Mouse (Mus musculus): ENCODE measurements around the gene Gm20662. TPM values are rescaled to one million over a fixed set of nuclear protein-coding genes. Genes with fewer than 3 reads are reported as not detected.

The Gm20662 gene
- polyA plus RNA-seq, 1 experiment from 2014 or later, result 0.13 TPM

DNA sequence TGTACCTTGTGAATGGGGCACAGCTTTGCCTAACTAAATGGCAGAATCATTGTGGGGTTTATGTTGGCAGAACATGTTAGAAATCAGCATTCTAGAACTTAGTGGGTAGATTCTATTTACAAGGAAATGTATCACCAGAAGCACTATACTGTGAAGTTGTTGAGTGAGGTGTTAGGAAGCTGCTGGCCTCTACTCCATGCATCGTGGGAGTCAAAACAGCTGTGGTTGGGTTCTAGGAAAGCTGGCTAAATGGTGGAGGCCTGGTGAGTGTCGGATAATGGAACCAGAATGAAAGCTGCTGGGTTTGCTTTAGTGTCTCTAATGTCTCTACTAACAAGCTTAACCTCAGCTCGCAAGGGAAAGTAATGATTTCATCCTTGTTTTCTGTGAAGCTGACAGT is 21.0 kb downstream of the Gm20662 start:
- 92% methylated on average over 3 of the region's 3 CpGs for WGBS
- DNase-seq (ENCODE audit: low spot score) (no peak), ATAC-seq (ENCODE audit: insufficient read depth, low FRiP score, low TSS enrichment) (no peak)
- Histone ChIP-seq H3K9me3 (ENCODE audit: control insufficient read depth, low read length) (no peaks in the 10 kb centered on the region), H3K36me3 (ENCODE audit: control insufficient read depth, insufficient read depth, low read length) (no peaks in the 10 kb centered on the region; the same call in 1 of the 2 replicates), H3K4me1 (ENCODE audit: control insufficient read depth, insufficient read depth, low read length) (no peaks in the 10 kb centered on the region), H3K4me3 (ENCODE audit: low read depth, low read length) (no peak overlapping the region), H3K27me3 (ENCODE audit: control insufficient read depth, insufficient read depth, low read length) (no peaks in the 10 kb centered on the region), H3K9ac (ENCODE audit: low read length) (no peak overlapping the region), H3K27ac (ENCODE audit: low read depth, low read length) (no peak overlapping the region), H3K4me2 (ENCODE audit: low read depth) (no peak overlapping the region)

DNA sequence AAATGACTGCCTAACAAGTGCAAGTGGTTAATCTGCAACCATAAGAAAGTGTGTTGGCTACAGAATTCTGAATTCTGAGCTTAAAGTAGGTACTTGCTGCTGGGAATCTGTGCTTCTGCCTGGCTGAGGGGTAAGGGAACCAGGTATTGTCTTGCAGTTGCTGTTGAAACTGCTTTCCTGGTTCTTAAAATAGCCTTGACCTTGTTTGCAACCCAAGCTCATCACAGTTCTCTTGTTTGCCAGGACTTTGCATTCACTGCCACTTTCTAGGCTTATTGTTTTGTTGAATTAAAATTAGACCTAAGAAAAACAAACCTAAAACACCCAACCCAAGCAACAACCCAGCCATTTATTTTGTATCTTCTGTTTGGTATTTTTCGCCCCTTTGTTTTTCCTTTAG is 24.6 kb downstream of the Gm20662 start:
- H3K4me2 ChIP-seq (ENCODE audit: low read depth), result no peak overlapping the region
- DNase-seq (ENCODE audit: low spot score), result no peak
- no peaks in the 10 kb centered on the region for H3K9me3 ChIP-seq (ENCODE audit: control insufficient read depth, low read length)
- 92% methylated on average over 1 of the region's 1 CpGs for WGBS
- no peak for ATAC-seq (ENCODE audit: insufficient read depth, low FRiP score, low TSS enrichment)
- H3K4me1 ChIP-seq (ENCODE audit: control insufficient read depth, insufficient read depth, low read length), result no peaks in the 10 kb centered on the region
- no peak overlapping the region for H3K27ac ChIP-seq (ENCODE audit: low read depth, low read length)
- no peak overlapping the region for H3K9ac ChIP-seq (ENCODE audit: low read length)
- no peaks in the 10 kb centered on the region for H3K27me3 ChIP-seq (ENCODE audit: control insufficient read depth, insufficient read depth, low read length)
- H3K4me3 ChIP-seq (ENCODE audit: low read depth, low read length), result no peak overlapping the region
- peaks cover 6% of the 10 kb centered on the region for H3K36me3 ChIP-seq (ENCODE audit: control insufficient read depth, insufficient read depth, low read length)

DNA sequence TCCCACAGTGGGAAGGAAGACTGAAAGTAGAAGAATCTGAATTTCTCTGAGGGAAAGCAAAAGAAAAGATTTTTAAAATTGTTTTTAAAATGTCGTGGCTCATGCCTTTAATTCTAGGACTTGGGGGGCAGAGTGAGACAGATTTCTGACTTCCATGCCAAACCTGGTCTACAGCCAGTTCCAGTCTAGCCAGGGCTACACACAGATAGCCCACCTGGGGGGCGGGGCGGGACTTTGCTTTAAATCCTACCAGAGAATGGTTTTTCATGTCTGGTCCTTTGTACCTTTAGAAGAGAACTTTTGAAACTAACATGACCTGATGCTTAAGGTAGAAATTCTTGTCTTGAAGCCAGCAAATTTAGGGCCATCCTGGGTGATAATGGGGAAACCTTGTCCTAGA is 27.1 kb downstream of the Gm20662 start:
- whole genome bisulfite sequencing, result 93% methylated on average over 3 of the region's 3 CpGs
- H3K9ac ChIP-seq (ENCODE audit: low read length), result no peak overlapping the region
- ATAC-seq (ENCODE audit: insufficient read depth, low FRiP score, low TSS enrichment) (no peak), DNase-seq (ENCODE audit: low spot score) (no peak)
- no peaks in the 10 kb centered on the region for H3K27me3 ChIP-seq (ENCODE audit: control insufficient read depth, insufficient read depth, low read length)
- H3K4me2 ChIP-seq (ENCODE audit: low read depth), result no peak overlapping the region
- no peak overlapping the region for H3K27ac ChIP-seq (ENCODE audit: low read depth, low read length)
- peaks cover 9% of the 10 kb centered on the region for H3K36me3 ChIP-seq (ENCODE audit: control insufficient read depth, insufficient read depth, low read length)
- no peaks in the 10 kb centered on the region for H3K4me1 ChIP-seq (ENCODE audit: control insufficient read depth, insufficient read depth, low read length)
- H3K4me3 ChIP-seq (ENCODE audit: low read depth, low read length), result no peak overlapping the region
- H3K9me3 ChIP-seq (ENCODE audit: control insufficient read depth, low read length), result no peaks in the 10 kb centered on the region

DNA sequence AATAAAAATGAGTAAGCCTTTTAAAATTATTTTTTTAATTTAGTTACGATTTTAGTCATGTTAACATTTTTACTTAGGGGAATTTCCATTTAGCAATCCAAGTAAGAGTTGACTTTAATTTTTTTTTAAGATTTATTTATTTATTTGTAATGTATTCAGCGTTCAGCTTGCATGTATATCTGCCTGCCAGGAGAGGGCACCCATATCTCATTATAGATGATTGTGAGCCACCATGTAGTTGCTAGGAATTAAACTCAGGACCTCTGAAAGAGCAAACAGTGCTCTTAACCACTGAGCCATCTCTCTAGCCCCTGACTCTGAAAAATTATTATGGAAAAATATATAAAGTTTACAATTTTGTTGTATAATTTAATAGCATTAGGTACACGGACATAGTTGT is 30.4 kb downstream of the Gm20662 start:
- Histone ChIP-seq H3K36me3 (ENCODE audit: control insufficient read depth, insufficient read depth, low read length) (peaks cover 11% of the 10 kb centered on the region), H3K9me3 (ENCODE audit: control insufficient read depth, low read length) (no peaks in the 10 kb centered on the region), H3K4me2 (ENCODE audit: low read depth) (no peak overlapping the region), H3K9ac (ENCODE audit: low read length) (no peak overlapping the region), H3K27me3 (ENCODE audit: control insufficient read depth, insufficient read depth, low read length) (no peaks in the 10 kb centered on the region), H3K4me3 (ENCODE audit: low read depth, low read length) (no peak overlapping the region), H3K4me1 (ENCODE audit: control insufficient read depth, insufficient read depth, low read length) (no peaks in the 10 kb centered on the region), H3K27ac (ENCODE audit: low read depth, low read length) (no peak overlapping the region)
- DNase-seq (ENCODE audit: low spot score), result no peak
- ATAC-seq (ENCODE audit: insufficient read depth, low FRiP score, low TSS enrichment), result no peak
- WGBS, result 93% methylated on average over 3 of the region's 3 CpGs

DNA sequence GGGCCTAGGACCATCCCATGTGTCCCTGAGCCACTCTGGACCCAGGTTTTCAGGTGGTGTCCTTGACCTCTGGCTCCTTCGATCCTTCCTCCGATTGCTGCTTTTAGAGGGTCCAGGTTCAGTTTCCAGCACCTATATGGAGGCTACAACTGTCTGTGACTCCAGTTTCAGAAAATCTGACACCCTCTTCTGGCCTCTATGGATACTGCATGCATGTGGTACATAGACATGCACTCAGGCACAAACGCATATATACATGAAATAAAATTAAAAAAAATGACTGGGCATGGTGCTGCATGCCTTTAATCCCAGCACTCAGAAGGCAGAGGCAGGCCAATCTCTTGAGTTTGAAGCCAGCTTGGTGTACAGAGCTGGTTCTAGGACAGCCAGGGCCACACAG is 31.7 kb downstream of the Gm20662 start:
- DNase-seq (ENCODE audit: low spot score), result no peak
- H3K4me3 ChIP-seq (ENCODE audit: low read depth, low read length), result no peak overlapping the region
- peaks cover 11% of the 10 kb centered on the region for H3K36me3 ChIP-seq (ENCODE audit: control insufficient read depth, insufficient read depth, low read length)
- H3K9ac ChIP-seq (ENCODE audit: low read length), result no peak overlapping the region
- ATAC-seq (ENCODE audit: insufficient read depth, low FRiP score, low TSS enrichment), result no peak
- H3K4me1 ChIP-seq (ENCODE audit: control insufficient read depth, insufficient read depth, low read length), result no peaks in the 10 kb centered on the region
- 97% methylated on average over 3 of the region's 3 CpGs for WGBS
- no peaks in the 10 kb centered on the region for H3K9me3 ChIP-seq (ENCODE audit: control insufficient read depth, low read length)
- H3K27ac ChIP-seq (ENCODE audit: low read depth, low read length), result no peak overlapping the region
- H3K27me3 ChIP-seq (ENCODE audit: control insufficient read depth, insufficient read depth, low read length), result no peaks in the 10 kb centered on the region
- H3K4me2 ChIP-seq (ENCODE audit: low read depth), result no peak overlapping the region

DNA sequence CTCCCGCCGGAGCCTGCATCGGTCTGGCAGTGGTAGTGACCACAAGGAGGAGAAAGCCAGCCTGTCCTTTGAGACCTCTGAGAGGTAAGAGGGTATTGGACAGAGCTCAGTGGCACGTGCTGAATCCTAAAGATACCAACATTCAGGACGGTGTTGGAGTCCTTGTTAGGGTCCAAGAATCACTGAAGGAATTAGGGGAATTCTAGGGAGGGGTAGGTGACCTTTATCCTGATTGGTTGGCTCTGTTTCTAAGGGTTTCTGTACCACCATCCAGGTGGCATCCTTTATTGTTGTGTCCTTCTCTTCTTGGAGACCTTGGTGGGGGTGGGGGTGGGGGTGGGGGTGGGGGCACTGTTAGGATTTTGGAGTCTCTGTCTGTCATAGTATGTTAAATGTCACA is 36.0 kb downstream of the Gm20662 start:
- ATAC-seq (ENCODE audit: insufficient read depth, low FRiP score, low TSS enrichment), result no peak
- no peaks in the 10 kb centered on the region for H3K9me3 ChIP-seq (ENCODE audit: control insufficient read depth, low read length)
- peaks cover 12% of the 10 kb centered on the region for H3K36me3 ChIP-seq (ENCODE audit: control insufficient read depth, insufficient read depth, low read length)

DNA sequence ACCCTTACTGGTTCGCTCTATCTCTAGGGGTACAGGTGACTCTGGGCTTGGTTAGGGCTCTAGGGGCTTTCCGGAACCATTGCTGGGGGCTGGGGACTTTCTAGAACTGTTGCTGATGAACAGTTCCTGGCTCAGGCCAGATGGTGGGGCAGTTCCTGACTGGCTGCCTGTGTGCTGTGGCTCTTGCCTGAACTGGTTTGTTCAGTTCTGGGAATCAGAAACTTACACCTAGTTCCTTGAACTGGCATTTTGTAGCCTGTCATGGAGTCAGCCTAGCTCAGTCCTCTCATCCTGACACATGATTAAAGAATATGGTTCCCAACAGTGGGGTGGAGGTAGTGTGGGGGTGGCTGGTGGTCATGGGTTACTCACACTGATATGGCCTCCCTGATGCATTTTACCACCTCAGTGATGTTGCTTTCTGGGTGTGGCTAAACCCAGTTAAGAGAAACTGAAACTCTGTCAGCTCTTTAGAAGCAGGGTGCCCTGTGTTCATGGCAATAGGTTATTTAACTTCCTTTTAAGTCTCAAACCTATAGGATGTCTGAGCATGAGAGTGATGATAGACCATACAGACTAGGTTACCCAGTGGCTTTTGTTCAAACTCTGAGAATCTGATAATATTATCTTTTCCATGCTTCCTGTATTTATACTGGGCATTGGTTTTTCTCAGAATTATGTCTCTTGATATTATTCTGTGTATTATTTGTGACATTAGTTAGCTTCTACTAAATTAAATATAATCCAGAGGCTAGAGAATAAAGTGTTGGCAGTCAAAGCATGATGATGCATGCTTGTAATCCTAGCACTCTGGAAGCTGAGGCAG is 39.4 kb downstream of the Gm20662 start:
- H3K4me2 ChIP-seq (ENCODE audit: low read depth), result no peak overlapping the region
- no peak for ATAC-seq (ENCODE audit: insufficient read depth, low FRiP score, low TSS enrichment)
- 92% methylated on average over 2 of the region's 2 CpGs for WGBS

More for the DNA sequence above, 36.0 kb downstream of the Gm20662 start:
- Histone ChIP-seq H3K27ac (ENCODE audit: low read depth, low read length) (no peak overlapping the region), H3K4me1 (ENCODE audit: control insufficient read depth, insufficient read depth, low read length) (no peaks in the 10 kb centered on the region), H3K27me3 (ENCODE audit: control insufficient read depth, insufficient read depth, low read length) (no peaks in the 10 kb centered on the region), H3K4me3 (ENCODE audit: low read depth, low read length) (no peak overlapping the region), H3K4me2 (ENCODE audit: low read depth) (no peak overlapping the region), H3K9ac (ENCODE audit: low read length) (no peak overlapping the region)
- no peak for DNase-seq (ENCODE audit: low spot score)
- 92% methylated on average over 5 of the region's 5 CpGs for WGBS

DNA sequence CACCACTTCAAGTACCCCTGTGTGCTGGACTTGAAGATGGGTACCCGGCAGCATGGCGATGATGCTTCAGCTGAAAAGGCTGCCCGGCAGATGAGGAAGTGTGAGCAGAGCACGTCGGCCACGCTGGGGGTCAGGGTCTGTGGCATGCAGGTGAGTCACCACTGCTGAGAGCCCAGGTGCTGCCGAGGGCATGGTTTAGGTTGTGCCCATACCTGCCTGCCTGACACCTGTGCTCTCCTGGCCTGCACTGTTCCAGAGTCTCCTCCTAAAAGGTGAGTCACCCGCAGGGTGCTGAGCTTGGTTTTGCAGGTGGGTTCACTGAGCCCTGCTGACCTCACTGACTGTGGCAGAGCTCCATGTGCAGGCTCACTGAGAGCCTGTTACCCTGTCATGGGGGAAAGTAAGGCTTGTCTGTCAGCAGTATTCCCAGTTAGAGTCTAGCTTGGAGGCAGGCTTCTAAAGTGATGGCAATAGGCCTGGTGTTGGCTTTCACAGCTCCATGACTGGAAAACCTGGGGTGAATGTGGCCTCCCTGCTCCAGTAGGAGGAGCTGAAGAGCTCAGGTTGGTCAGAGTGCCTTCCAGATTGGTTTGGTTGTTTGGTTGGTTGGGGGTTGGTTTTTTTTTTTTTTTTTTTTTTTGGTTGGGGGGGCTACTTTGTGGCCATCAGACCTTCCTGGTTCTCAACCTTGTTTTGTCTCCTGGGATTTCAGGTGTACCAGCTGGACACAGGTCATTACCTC is 48.8 kb downstream of the Gm20662 start:
- WGBS, result 96% methylated on average over 8 of the region's 8 CpGs
- Histone ChIP-seq H3K27ac (ENCODE audit: low read depth, low read length) (no peak overlapping the region), H3K27me3 (ENCODE audit: control insufficient read depth, insufficient read depth, low read length) (no peaks in the 10 kb centered on the region), H3K4me1 (ENCODE audit: control insufficient read depth, insufficient read depth, low read length) (peaks cover 10% of the 10 kb centered on the region; the same call in 1 of the 2 replicates), H3K9me3 (ENCODE audit: control insufficient read depth, low read length) (no peaks in the 10 kb centered on the region), H3K9ac (ENCODE audit: low read length) (no peak overlapping the region), H3K4me2 (ENCODE audit: low read depth) (no peak overlapping the region), H3K4me3 (ENCODE audit: low read depth, low read length) (no peak overlapping the region), H3K36me3 (ENCODE audit: control insufficient read depth, insufficient read depth, low read length) (peaks cover 30% of the 10 kb centered on the region)
- ATAC-seq (ENCODE audit: insufficient read depth, low FRiP score, low TSS enrichment), result no peak
- DNase-seq (ENCODE audit: low spot score), result no peak

More for the DNA sequence above, 39.4 kb downstream of the Gm20662 start:
- H3K9ac ChIP-seq (ENCODE audit: low read length), result no peak overlapping the region
- no peaks in the 10 kb centered on the region for H3K9me3 ChIP-seq (ENCODE audit: control insufficient read depth, low read length)
- no peak overlapping the region for H3K27ac ChIP-seq (ENCODE audit: low read depth, low read length)
- H3K4me3 ChIP-seq (ENCODE audit: low read depth, low read length), result no peak overlapping the region
- H3K27me3 ChIP-seq (ENCODE audit: control insufficient read depth, insufficient read depth, low read length), result no peaks in the 10 kb centered on the region
- DNase-seq (ENCODE audit: low spot score), result no peak
- no peaks in the 10 kb centered on the region for H3K4me1 ChIP-seq (ENCODE audit: control insufficient read depth, insufficient read depth, low read length)
- peaks cover 8% of the 10 kb centered on the region for H3K36me3 ChIP-seq (ENCODE audit: control insufficient read depth, insufficient read depth, low read length)

DNA sequence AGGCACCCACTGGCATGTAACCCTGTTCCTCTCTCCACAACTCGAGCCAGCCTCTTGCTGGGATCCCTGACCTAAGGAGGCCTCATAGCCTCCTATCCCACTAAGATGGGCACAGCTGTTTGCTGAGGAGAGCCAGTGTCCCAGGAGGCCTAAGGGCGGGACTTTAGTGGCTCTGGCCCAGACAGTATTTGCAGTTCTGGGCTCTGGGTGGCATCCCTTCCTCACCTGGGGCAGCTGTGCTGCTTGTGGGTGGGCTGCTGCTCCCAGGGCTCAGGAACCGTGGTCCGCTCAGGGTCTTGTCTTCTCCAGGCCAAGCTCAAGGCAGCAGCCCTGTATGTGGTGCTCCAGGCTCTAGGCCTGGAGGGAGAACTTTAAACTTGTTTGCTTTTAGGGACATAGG is 50.4 kb downstream of the Gm20662 start:
- H3K36me3 ChIP-seq (ENCODE audit: control insufficient read depth, insufficient read depth, low read length), result peaks cover 30% of the 10 kb centered on the region
- no peak overlapping the region for H3K9ac ChIP-seq (ENCODE audit: low read length)
- WGBS, result 91% methylated on average over 4 of the region's 4 CpGs
- H3K27ac ChIP-seq (ENCODE audit: low read depth, low read length), result no peak overlapping the region
- no peak for ATAC-seq (ENCODE audit: insufficient read depth, low FRiP score, low TSS enrichment)
- no peak overlapping the region for H3K4me2 ChIP-seq (ENCODE audit: low read depth)
- DNase-seq (ENCODE audit: low spot score), result no peak
- H3K4me1 ChIP-seq (ENCODE audit: control insufficient read depth, insufficient read depth, low read length), result peaks cover 10% of the 10 kb centered on the region; the same call in 1 of the 2 replicates
- no peaks in the 10 kb centered on the region for H3K27me3 ChIP-seq (ENCODE audit: control insufficient read depth, insufficient read depth, low read length)
- no peaks in the 10 kb centered on the region for H3K9me3 ChIP-seq (ENCODE audit: control insufficient read depth, low read length)
- no peak overlapping the region for H3K4me3 ChIP-seq (ENCODE audit: low read depth, low read length)
